ENCODE assay signal across 7 mouse cellular contexts in genomic region chr4:118291231-118291630, GRCm38 (mm10). TPM values are rescaled to one million over a fixed set of nuclear protein-coding genes. Genes with fewer than 3 reads are reported as not detected.
DNase-seq lines count a peak whose midpoint lies in the region; ATAC-seq lines count a peak whose summit lies in the region.

Gene Ptprf, minus strand, starts transcription at chr4:118291405.

- no peaks in the 10 kb centered on the region for H3K36me3 ChIP-seq in limb, embryonic 11.5 days (ENCODE audit: control insufficient read depth, insufficient read depth, low read length)
- peaks cover 9% of the 10 kb centered on the region; the same call in 1 of the 2 replicates for H3K36me3 ChIP-seq in midbrain, embryonic 14.5 days (ENCODE audit: control insufficient read depth, insufficient read depth, low read length)

- peaks cover 12% of the 10 kb centered on the region for H3K4me1 ChIP-seq in limb, embryonic 11.5 days (ENCODE audit: control insufficient read depth, insufficient read depth, low read length)
- H3K4me1 ChIP-seq in midbrain, embryonic 14.5 days (ENCODE audit: control insufficient read depth, insufficient read depth, low read length), result peaks cover 20% of the 10 kb centered on the region

- peak; percentile 44; the same call in 1 of the 2 replicates for ATAC-seq in limb, embryonic 11.5 days (ENCODE audit: insufficient number of reproducible peaks, low FRiP score, low TSS enrichment, low read depth)
- ATAC-seq in midbrain, embryonic 14.5 days (ENCODE audit: low FRiP score, low TSS enrichment), result peak; percentile 65

- H3K4me2 ChIP-seq in limb, embryonic 11.5 days (ENCODE audit: low read depth, severe bottlenecking), result peak within 1 kb of the TSS; percentile 57
- H3K4me2 ChIP-seq in midbrain, embryonic 14.5 days (ENCODE audit: low read length), result peak within 1 kb of the TSS; percentile 85

- H3K4me3 ChIP-seq in limb, embryonic 11.5 days (ENCODE audit: low read depth, low read length), result peak within 1 kb of the TSS; percentile 84
- peak within 1 kb of the TSS; percentile 88 for H3K4me3 ChIP-seq in midbrain, embryonic 14.5 days (replicated peaks; ENCODE audit: low read depth, low read length)

- DNase-seq in adrenal gland, postnatal 14 days, result peak; percentile 86
- DNase-seq in embryo, embryonic 10.5 days (ENCODE audit: low spot score), result peak; percentile 85
- DNase-seq in gonadal fat pad, adult 2 months (ENCODE audit: low read depth), result no peak
- DNase-seq in kidney, adult 18-20 months, result peak; percentile 82
- peak; percentile 92 for DNase-seq in limb, embryonic 11.5 days (ENCODE audit: low spot score)
- DNase-seq in midbrain, embryonic 14.5 days, result peak; percentile 92
- peak; percentile 90 for DNase-seq in testis, postnatal 10 days (ENCODE audit: low spot score)

- peak within 1 kb of the TSS; percentile 87 for H3K27ac ChIP-seq in limb, embryonic 11.5 days (replicated peaks; ENCODE audit: low read depth, low read length)
- peak within 1 kb of the TSS; percentile 89 for H3K27ac ChIP-seq in midbrain, embryonic 14.5 days (replicated peaks; ENCODE audit: low read depth, low read length)

- H3K9me3 ChIP-seq in limb, embryonic 11.5 days (ENCODE audit: control insufficient read depth, low read length), result no peaks in the 10 kb centered on the region
- no peaks in the 10 kb centered on the region for H3K9me3 ChIP-seq in midbrain, embryonic 14.5 days (ENCODE audit: control insufficient read depth, low read length)

- H3K27me3 ChIP-seq in limb, embryonic 11.5 days (ENCODE audit: control insufficient read depth, insufficient read depth, low read length), result no peaks in the 10 kb centered on the region
- no peaks in the 10 kb centered on the region for H3K27me3 ChIP-seq in midbrain, embryonic 14.5 days (ENCODE audit: control insufficient read depth, insufficient read depth, low read length)

- peak within 1 kb of the TSS; percentile 94 for H3K9ac ChIP-seq in limb, embryonic 11.5 days (ENCODE audit: low read length)
- peak within 1 kb of the TSS; percentile 93 for H3K9ac ChIP-seq in midbrain, embryonic 14.5 days (replicated peaks; ENCODE audit: low read length)

- WGBS in limb, embryonic 11.5 days, result 2% methylated on average over 30 of the region's 50 CpGs
- under 1% methylated on average over 39 of the region's 50 CpGs for WGBS in midbrain, embryonic 14.5 days

RNA-seq across cellular contexts. Expression of gene Ptprf, which starts in this region (rescaled TPM):
- total RNA-seq in adrenal gland, postnatal 14 days (2021), result 63.5 and 64.3 TPM in 2 replicates
- polyA plus RNA-seq in gonadal fat pad, adult 2 months (2012; rRNA removed), result 76.9 and 122 TPM in 2 replicates
- 46.8 and 51.0 TPM in 2 replicates for polyA plus RNA-seq in limb, embryonic 11.5 days (2014; fragmentation: Nextera tagmentation; extraction: Ambion mirVana)
- polyA plus RNA-seq in midbrain, embryonic 14.5 days (2014; fragmentation: Nextera tagmentation; extraction: Ambion mirVana), result 69.5 and 73.4 TPM in 2 replicates
